Mouse (Mus musculus) forebrain, embryonic 12.5 days (tissue): Measurements from ENCODE around the gene Nubp2. TPM values are rescaled to one million over a fixed set of nuclear protein-coding genes. Genes with fewer than 3 reads are reported as not detected.
A peak's percentile ranks its signal among the peaks of the same experiment; 100 is the strongest.

Experiments used
- ATAC-seq: fragments of 200-750 bp; cut with Nextera tagmentation; 2 replicates; pipeline ENCODE4 v1.8.0; 2017; ENCODE audit warnings: moderate TSS enrichment; ENCODE audit not compliant: low FRiP score
- H3K27ac ChIP-seq: fragments of 300-500 bp; sonication (generic); 2 replicates; pipeline ENCODE4 v1.5.1; 2016; ENCODE audit warnings: mild to moderate bottlenecking
- H3K27me3 ChIP-seq: fragments of 300-500 bp; sonication (generic); 2 replicates; pipeline ENCODE4 v1.6.1; 2016; ENCODE audit warnings: mild to moderate bottlenecking
- H3K36me3 ChIP-seq: fragments of 300-500 bp; sonication (generic); replicated peaks from 2 replicates; pipeline ENCODE4 v1.6.1; 2016; ENCODE audit warnings: mild to moderate bottlenecking
- H3K4me1 ChIP-seq: fragments of 300-500 bp; sonication (generic); 2 replicates; pipeline ENCODE4 v1.6.1; 2016
- H3K4me2 ChIP-seq: fragments of 300-500 bp; sonication (generic); 2 replicates; pipeline ENCODE4 v1.6.1; 2016; ENCODE audit warnings: mild to moderate bottlenecking, moderate library complexity
- H3K4me3 ChIP-seq: fragments of 300-500 bp; sonication (generic); replicated peaks from 2 replicates; pipeline ENCODE4 v1.5.1; 2016; ENCODE audit warnings: mild to moderate bottlenecking
- H3K9ac ChIP-seq: fragments of 300-500 bp; sonication (generic); 2 replicates; pipeline ENCODE4 v1.6.1; 2016; ENCODE audit warnings: mild to moderate bottlenecking
- H3K9me3 ChIP-seq: fragments of 300-500 bp; sonication (generic); 2 replicates; pipeline ENCODE4 v1.6.1; 2016
- WGBS: fragments of 180-500 bp; shearing (Covaris S2); methylation state at CpG from one replicate; pipeline ENCODE4 v1.1.7; 2016; 5-methylcytosine and 5-hydroxymethylcytosine counted together
- polyA plus RNA-seq: library from polyadenylated mRNA; unstranded; fragments of >200 nt; fragmentation: Nextera tagmentation; extraction: Ambion mirVana; gene quantifications from 2 replicates; pipeline ENCODE4 v1.2.1, GENCODE M21; 2016

Gene Nubp2
- polyA plus RNA-seq, 1 experiment from 2014 or later = 64.4 TPM

DNA sequence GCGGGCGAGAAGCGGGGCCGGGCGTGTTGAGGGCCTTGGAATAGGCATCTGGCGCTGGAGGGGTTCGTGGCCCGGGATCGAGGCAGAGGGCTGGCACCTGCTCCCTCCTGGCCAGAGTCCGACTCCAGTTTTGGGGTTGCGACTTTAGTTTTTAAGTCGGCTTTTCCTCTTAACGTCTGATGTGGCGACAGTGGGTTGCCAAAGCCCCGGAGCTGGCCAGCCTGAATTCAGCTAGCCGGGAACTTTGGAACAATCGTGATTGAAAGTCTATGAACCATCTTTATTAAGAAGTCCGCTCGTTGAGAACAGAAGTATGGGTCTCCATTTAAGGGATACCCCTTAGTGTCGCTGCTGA, 35.4 kb downstream of the Nubp2 start:
- ATAC-seq = no peak
- Histone ChIP-seq H3K9ac (peak overlapping the region; percentile 71), H3K4me2 (peak overlapping the region; percentile 83), H3K9me3 (no peaks in the 10 kb centered on the region), H3K4me1 (peaks cover 24% of the 10 kb centered on the region), H3K27ac (no peak overlapping the region), H3K4me3 (peak overlapping the region; percentile 80), H3K36me3 (peaks cover 11% of the 10 kb centered on the region), H3K27me3 (peaks cover 13% of the 10 kb centered on the region)
- 1% methylated on average over 20 of the region's 20 CpGs for WGBS

DNA sequence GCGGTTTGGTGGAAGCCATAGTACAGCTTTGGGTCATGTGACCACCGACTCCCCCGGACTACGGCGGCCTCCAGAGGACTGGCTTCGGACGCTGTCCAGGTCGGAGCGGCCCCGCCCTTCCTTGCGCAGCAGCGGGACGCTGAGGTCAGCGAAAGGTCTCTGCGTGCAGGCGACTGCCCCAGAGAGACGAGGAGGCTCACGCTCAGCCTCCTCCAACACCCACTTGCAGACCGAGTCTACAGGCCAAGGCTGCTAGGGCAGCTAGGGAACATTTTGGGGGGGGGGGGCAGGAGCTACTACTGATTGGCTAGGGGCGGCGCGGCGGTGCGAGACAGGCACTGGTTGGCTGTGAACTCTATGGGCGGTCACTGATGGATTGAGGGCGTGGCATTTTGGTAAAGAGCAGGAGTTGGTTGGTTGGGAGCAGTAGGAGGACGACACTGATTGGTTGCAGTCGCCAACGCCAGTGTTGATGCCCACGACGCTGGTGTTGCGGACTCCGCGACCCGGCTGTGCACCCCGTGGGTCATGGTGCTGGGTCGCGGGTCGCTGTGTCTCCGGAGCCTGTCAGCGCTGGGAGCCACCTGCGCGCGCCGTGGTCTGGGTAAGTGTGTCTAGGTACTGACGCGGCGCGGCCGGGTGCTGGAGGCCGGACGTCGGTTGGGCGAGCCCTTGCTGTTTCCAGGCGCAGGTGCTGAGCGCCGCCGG, 35.9 kb downstream of the Nubp2 start, which contains the start of gene Fahd1:
Gene Fahd1, minus strand, starts transcription at position 300 of the 708 bp plus-strand sequence.
- WGBS = under 1% methylated on average over 58 of the region's 58 CpGs

DNA sequence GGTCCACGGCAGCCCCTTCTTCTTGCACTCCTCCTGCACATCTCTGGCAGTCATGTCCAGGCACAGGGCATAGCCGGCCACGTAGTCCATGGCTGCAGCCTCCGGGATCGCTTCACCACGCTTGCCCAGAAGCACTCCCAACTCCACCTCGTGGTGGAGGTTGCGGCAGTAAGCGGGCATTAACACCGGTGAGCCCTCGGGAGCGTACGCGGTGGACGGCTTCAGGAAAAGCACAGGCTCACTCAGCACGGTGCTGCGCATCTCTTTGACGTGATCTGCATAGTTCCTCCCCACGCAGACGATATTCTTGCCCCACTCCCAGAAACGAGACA, 36.5 kb downstream of the Nubp2 start:
- peak overlapping the region; percentile 91 for H3K27ac ChIP-seq
- peak overlapping the region; percentile 83 for H3K4me2 ChIP-seq
- H3K4me3 ChIP-seq = peak overlapping the region; percentile 80
- H3K9ac ChIP-seq = peak overlapping the region; percentile 71
- WGBS = under 1% methylated on average over 21 of the region's 21 CpGs
- ATAC-seq = peak; percentile 63
- peaks cover 24% of the 10 kb centered on the region for H3K4me1 ChIP-seq
- H3K27me3 ChIP-seq = peaks cover 19% of the 10 kb centered on the region
- no peaks in the 10 kb centered on the region for H3K9me3 ChIP-seq
- H3K36me3 ChIP-seq = peaks cover 8% of the 10 kb centered on the region

More for the DNA sequence above, 35.9 kb downstream of the Nubp2 start, which contains the start of gene Fahd1:
- peaks cover 15% of the 10 kb centered on the region for H3K27me3 ChIP-seq
- peak within 1 kb of the TSS; percentile 83 for H3K4me2 ChIP-seq
- ATAC-seq = peak; percentile 100
- peak within 1 kb of the TSS; percentile 71 for H3K9ac ChIP-seq
- H3K27ac ChIP-seq = peak within 1 kb of the TSS; percentile 91
- H3K4me3 ChIP-seq = peak within 1 kb of the TSS; percentile 80
- peaks cover 24% of the 10 kb centered on the region for H3K4me1 ChIP-seq
- no peaks in the 10 kb centered on the region for H3K9me3 ChIP-seq
- H3K36me3 ChIP-seq = peaks cover 10% of the 10 kb centered on the region

DNA sequence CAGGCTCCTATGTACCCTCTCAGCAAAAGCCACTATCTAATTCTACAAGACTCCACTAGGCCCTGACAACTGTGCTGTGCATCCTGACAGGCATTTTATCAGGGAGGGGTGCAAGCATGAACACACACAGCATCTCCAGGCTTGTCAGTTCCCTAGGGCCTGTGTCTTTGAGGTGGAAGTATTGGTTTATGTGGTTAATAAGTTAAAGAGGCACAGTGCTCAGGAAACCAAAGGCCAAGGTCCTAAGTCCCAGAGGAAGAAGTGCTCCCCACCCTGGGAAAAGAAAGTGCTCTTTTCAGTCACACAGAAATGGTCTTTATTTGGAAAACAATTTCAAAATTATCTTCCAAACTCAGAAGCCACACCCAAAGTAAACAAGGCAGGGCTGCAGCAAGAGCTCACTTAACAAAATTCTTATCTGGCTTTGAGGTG, 37.5 kb downstream of the Nubp2 start:
- Histone ChIP-seq H3K4me2 (peak overlapping the region; percentile 83; the same call in 1 of the 2 replicates), H3K4me1 (peaks cover 24% of the 10 kb centered on the region), H3K27me3 (peaks cover 23% of the 10 kb centered on the region), H3K9ac (no peak overlapping the region), H3K4me3 (no peak overlapping the region; the same call in 1 of the 2 replicates), H3K27ac (no peak overlapping the region), H3K36me3 (peaks cover 5% of the 10 kb centered on the region), H3K9me3 (no peaks in the 10 kb centered on the region)
- no peak for ATAC-seq

DNA sequence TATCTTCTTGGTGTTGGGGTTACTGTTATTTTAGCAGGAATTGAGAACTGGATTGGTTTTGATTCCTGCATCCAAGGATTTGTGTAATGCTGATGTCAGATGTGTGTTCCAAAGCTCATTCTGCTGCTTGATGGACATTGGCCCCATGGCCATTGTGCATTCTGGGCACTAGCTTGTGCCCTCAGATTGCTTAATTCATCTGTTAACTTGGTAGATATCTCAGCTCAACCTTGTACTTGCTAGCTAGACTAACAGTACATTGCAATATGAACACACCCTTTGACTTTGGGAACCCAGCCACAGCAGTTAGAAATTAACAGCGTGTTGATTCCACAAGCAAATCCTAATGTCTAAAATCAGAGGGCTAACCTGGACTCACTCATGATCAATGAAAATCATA, 38.8 kb downstream of the Nubp2 start:
- no peak overlapping the region for H3K9ac ChIP-seq
- no peak overlapping the region for H3K4me2 ChIP-seq
- ATAC-seq = no peak
- no peaks in the 10 kb centered on the region for H3K9me3 ChIP-seq
- H3K36me3 ChIP-seq = no peaks in the 10 kb centered on the region
- no peak overlapping the region for H3K27ac ChIP-seq
- 94% methylated on average over 1 of the region's 1 CpGs for WGBS
- no peak overlapping the region for H3K4me3 ChIP-seq
- peaks cover 24% of the 10 kb centered on the region for H3K4me1 ChIP-seq
- H3K27me3 ChIP-seq = peaks cover 29% of the 10 kb centered on the region

DNA sequence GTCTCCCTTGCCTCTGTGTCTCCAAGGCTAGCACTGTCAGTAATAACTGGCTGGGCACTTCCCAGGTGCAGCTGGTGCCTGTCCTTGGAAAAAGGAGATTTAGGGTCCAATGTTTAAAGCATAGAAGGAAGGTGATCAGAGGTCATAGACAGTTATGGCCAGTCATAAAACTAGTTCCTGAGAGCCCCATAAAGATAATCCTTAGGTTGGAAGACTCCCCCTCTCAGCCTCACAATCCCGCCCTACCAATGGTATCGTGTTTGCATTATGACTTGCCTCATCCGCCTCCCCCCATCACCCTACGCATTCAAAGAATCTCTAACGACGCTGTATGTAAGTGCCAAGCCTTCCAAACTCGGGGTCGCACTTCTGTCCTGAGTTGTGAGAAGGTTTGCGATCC, 41.6 kb downstream of the Nubp2 start:
- Histone ChIP-seq H3K27ac (no peak overlapping the region), H3K4me1 (peaks cover 12% of the 10 kb centered on the region), H3K4me2 (no peak overlapping the region), H3K4me3 (no peak overlapping the region), H3K36me3 (no peaks in the 10 kb centered on the region), H3K9ac (no peak overlapping the region), H3K27me3 (peaks cover 32% of the 10 kb centered on the region), H3K9me3 (no peaks in the 10 kb centered on the region)
- no peak for ATAC-seq
- WGBS = 50% methylated on average over 9 of the region's 9 CpGs

DNA sequence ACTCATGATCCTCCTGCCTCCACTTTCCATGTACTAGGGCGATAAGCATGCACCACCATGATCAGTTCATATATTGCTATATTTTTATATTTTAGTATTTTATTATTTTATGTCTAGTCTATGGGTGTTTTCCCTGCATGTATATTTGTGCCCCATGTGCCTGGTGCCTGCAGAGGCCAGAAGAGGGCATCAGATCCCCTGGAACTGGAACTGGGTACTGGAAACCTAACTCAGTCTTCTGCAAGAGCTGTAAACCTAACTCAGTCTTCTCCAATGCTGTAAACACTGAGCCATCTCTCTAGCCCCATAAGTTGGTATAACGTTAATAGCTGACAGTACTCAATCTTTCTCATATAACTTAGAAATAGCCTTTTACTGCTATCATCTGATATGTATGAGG, 43.5 kb downstream of the Nubp2 start:
- no peak overlapping the region for H3K9ac ChIP-seq
- no peak overlapping the region for H3K4me2 ChIP-seq
- H3K36me3 ChIP-seq = no peaks in the 10 kb centered on the region
- 69% methylated on average over 2 of the region's 2 CpGs for WGBS
- H3K27me3 ChIP-seq = peaks cover 32% of the 10 kb centered on the region
- H3K4me3 ChIP-seq = no peak overlapping the region
- H3K4me1 ChIP-seq = no peaks in the 10 kb centered on the region
- no peak for ATAC-seq
- H3K27ac ChIP-seq = no peak overlapping the region
- H3K9me3 ChIP-seq = no peaks in the 10 kb centered on the region

DNA sequence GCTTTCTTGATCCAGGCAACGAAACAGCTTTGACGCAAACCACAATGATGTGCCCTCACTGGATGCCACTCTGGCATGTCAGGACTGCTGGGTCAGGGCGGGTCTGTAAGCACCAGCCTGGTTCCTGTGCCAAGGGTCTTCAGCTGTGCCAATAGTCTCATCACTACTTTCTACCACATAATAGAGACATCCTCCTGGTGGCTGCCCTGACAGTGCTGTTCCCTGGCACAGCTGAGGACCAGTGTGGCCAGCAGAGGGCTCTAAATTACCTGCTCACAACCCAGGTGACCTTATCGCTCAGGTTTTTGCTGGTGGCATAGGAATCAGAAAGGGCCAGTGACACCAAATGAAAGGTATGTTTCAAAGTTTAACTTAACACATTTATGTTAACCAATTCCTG, 45.0 kb downstream of the Nubp2 start:
- WGBS = 53% methylated on average over 4 of the region's 4 CpGs
- Histone ChIP-seq H3K9me3 (no peaks in the 10 kb centered on the region), H3K27ac (no peak overlapping the region), H3K4me2 (no peak overlapping the region), H3K4me3 (no peak overlapping the region), H3K27me3 (peaks cover 32% of the 10 kb centered on the region), H3K9ac (no peak overlapping the region), H3K4me1 (no peaks in the 10 kb centered on the region), H3K36me3 (no peaks in the 10 kb centered on the region)
- no peak for ATAC-seq

DNA sequence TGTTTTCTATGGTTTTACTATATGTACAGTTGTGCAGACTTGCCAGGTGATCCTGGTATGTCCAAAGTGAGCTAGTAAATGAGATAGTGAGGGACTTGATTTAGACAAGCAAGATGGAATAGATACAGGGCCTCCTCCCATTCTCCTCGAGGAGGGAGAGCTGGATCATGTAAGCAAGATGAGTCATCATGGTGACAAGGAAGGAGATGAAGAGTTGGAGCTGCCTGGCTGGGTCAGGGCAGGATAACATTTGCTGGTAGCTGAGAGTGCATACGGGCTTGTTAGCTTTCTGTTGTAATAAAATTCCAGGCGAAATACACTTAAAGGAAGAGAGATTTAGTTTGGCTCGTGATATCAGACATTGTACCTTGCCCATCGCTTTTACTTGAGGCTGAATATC, 45.8 kb downstream of the Nubp2 start:
- H3K9ac ChIP-seq = no peak overlapping the region
- H3K4me3 ChIP-seq = no peak overlapping the region
- H3K4me1 ChIP-seq = no peaks in the 10 kb centered on the region
- no peaks in the 10 kb centered on the region for H3K36me3 ChIP-seq
- H3K4me2 ChIP-seq = no peak overlapping the region
- no peaks in the 10 kb centered on the region for H3K9me3 ChIP-seq
- H3K27me3 ChIP-seq = peaks cover 31% of the 10 kb centered on the region
- no peak for ATAC-seq
- 69% methylated on average over 5 of the region's 5 CpGs for WGBS
- H3K27ac ChIP-seq = no peak overlapping the region

DNA sequence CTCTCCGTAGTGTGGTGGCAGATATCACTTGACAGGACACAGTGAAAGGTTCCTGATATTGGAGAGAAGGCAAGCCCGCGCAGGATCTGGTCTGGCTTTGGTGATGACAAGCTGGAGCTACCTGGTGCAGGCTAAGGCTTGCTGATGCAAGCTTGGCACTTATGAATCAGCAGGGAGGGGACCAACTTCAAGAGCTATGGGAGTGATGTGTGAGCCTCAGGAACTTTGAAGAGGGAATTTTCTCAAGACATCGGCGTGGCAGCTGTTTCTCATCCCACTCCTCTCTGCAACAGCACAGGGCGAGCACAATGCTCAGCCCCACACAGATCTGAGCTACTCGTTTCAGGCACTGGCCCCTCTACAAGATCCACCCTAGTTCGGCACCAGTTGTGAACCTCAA, 46.3 kb downstream of the Nubp2 start, which contains the start of gene Hagh:
Gene Hagh, plus strand, starts transcription at position 302 of the 400 bp plus-strand sequence.
- Histone ChIP-seq H3K27ac (no peak within 1 kb of the TSS), H3K9ac (no peak within 1 kb of the TSS), H3K36me3 (no peaks in the 10 kb centered on the region), H3K4me2 (no peak within 1 kb of the TSS), H3K4me1 (no peaks in the 10 kb centered on the region), H3K9me3 (no peaks in the 10 kb centered on the region), H3K27me3 (peaks cover 26% of the 10 kb centered on the region), H3K4me3 (no peak within 1 kb of the TSS)
- 80% methylated on average over 8 of the region's 8 CpGs for WGBS
- ATAC-seq = no peak

Other genes starting within 250 kb of the Nubp2 start
- gene Slc9a3r2, start 236.0 kb downstream of the Nubp2 start, polyA plus RNA-seq = 18.3 and 21.9 TPM in 2 replicates
- gene Npw, start 227.9 kb downstream of the Nubp2 start, polyA plus RNA-seq = not detected in 2 replicates
- 25.5 and 26.9 TPM in 2 replicates for gene Zfp598, start 216.7 kb downstream of the Nubp2 start, polyA plus RNA-seq
- gene Syngr3, start 196.4 kb downstream of the Nubp2 start, polyA plus RNA-seq = 27.8 and 33.5 TPM in 2 replicates
- 49.1 and 50.2 TPM in 2 replicates for gene Gfer, start 190.2 kb downstream of the Nubp2 start, polyA plus RNA-seq
- 1.6 and 2.6 TPM in 2 replicates for gene Noxo1, start 190.1 kb downstream of the Nubp2 start, polyA plus RNA-seq
- gene Tbl3, start 178.7 kb downstream of the Nubp2 start, polyA plus RNA-seq = 94.7 and 98.0 TPM in 2 replicates
- gene Rnf151, start 168.3 kb downstream of the Nubp2 start, polyA plus RNA-seq = 0.29 TPM in 1 of 2 replicates, not detected in the other
- 946 and 1,025 TPM in 2 replicates for gene Rps2, start 168.2 kb downstream of the Nubp2 start, polyA plus RNA-seq
- 195 and 201 TPM in 2 replicates for gene Ndufb10, start 161.9 kb downstream of the Nubp2 start, polyA plus RNA-seq
- gene Rpl3l, start 158.5 kb downstream of the Nubp2 start, polyA plus RNA-seq = not detected in 2 replicates
- gene Msrb1, start 149.7 kb downstream of the Nubp2 start, polyA plus RNA-seq = 18.8 and 19.5 TPM in 2 replicates
- 1.1 and 1.7 TPM in 2 replicates for gene Hs3st6, start 133.4 kb downstream of the Nubp2 start, polyA plus RNA-seq
- gene Meiob, start 82.1 kb downstream of the Nubp2 start, polyA plus RNA-seq = not detected in 2 replicates
- gene Hagh, start 46.2 kb downstream of the Nubp2 start, polyA plus RNA-seq = 24.8 and 27.1 TPM in 2 replicates
- 17.3 and 17.7 TPM in 2 replicates for gene Fahd1, start 36.0 kb downstream of the Nubp2 start, polyA plus RNA-seq
- 0.20 TPM in 1 of 2 replicates, not detected in the other for gene Igfals, start 20.4 kb downstream of the Nubp2 start, polyA plus RNA-seq
- gene Spsb3, start 294 bp upstream of the Nubp2 start, polyA plus RNA-seq = 47.3 and 50.7 TPM in 2 replicates
- 42.7 and 44.6 TPM in 2 replicates for gene Eme2, start 8.7 kb upstream of the Nubp2 start, polyA plus RNA-seq
- 86.0 and 91.1 TPM in 2 replicates for gene Mrps34, start 8.8 kb upstream of the Nubp2 start, polyA plus RNA-seq
- gene Nme3, start 10.2 kb upstream of the Nubp2 start, polyA plus RNA-seq = 54.9 and 63.0 TPM in 2 replicates
- 76.5 and 78.2 TPM in 2 replicates for gene Mapk8ip3, start 50.6 kb upstream of the Nubp2 start, polyA plus RNA-seq
- gene Jpt2, start 74.3 kb upstream of the Nubp2 start, polyA plus RNA-seq = 304 and 312 TPM in 2 replicates
- gene Cramp1l, start 129.4 kb upstream of the Nubp2 start, polyA plus RNA-seq = 12.8 and 14.6 TPM in 2 replicates
- 28.1 and 31.8 TPM in 2 replicates for gene Ift140, start 129.7 kb upstream of the Nubp2 start, polyA plus RNA-seq
- gene Tmem204, start 197.2 kb upstream of the Nubp2 start, polyA plus RNA-seq = 8.2 and 9.1 TPM in 2 replicates
- 42.4 and 47.5 TPM in 2 replicates for gene Telo2, start 229.6 kb upstream of the Nubp2 start, polyA plus RNA-seq
- 0.18 TPM in 1 of 2 replicates, not detected in the other for gene Ptx4, start 234.4 kb upstream of the Nubp2 start, polyA plus RNA-seq
- 23.9 and 26.1 TPM in 2 replicates for gene Clcn7, start 247.0 kb upstream of the Nubp2 start, polyA plus RNA-seq